Mouse (Mus musculus) cortical plate, adult 2 months (tissue): ENCODE measurements around the gene Cd82.

ENCODE experiments used
- CTCF ChIP-seq: fragments of 200-500 bp; IDR thresholded peaks from 2 replicates; pipeline ENCODE4 v1.5.1; 2011; ENCODE audit warnings: mild to moderate bottlenecking, control low read depth, low read length; ENCODE audit not compliant: insufficient read depth; ENCODE audit errors: extremely low read depth
- POLR2A ChIP-seq: fragments of 200-500 bp; IDR thresholded peaks from 2 replicates; pipeline ENCODE4 v1.6.1; 2011; ENCODE audit warnings: mild to moderate bottlenecking, low read length, control low read depth; ENCODE audit not compliant: insufficient read depth; ENCODE audit errors: extremely low read depth

DNA sequence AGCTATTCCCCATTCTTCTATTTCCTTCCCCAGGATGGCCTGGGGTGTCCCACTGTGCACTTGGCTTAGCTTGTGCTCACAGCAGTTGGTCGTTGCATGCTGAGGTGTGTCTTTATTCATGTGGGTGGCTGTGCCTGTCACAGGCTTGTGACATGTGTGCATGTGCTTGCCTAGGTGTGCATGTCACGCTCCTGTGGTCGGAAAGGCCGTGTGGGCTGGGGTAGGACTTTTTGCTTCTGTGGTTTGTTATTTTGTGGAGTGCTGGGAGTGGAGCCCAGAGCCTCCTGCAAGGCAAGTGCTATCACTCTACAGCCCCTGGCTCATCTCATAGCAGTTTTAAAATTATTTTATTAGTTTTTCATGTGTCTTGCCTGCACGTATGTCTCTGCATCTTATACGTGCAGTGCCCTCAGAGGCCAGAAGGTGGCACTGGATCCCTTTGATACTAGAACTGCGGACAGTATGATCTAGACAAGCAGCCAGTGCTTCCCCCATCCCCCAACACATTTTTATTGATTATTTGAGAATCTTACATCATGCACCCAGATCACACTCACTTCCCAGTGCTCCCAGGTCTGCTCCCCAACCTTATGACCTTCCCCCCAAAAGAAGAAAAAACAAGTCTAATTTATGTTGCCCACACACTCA is 49.4 kb downstream of the Cd82 start:
- no peak for TF ChIP-seq POLR2A
- peak; percentile 68 for TF ChIP-seq CTCF
